Mouse (Mus musculus) stomach, embryonic 15.5 days (tissue): ENCODE results near the gene Zfp593. TPM values are rescaled to one million over a fixed set of nuclear protein-coding genes. Genes with fewer than 3 reads are reported as not detected.

Experiments used
- ATAC-seq: fragments of 200-750 bp; cut with Nextera tagmentation; 2 replicates; pipeline ENCODE4 v1.8.0; 2017; ENCODE audit warnings: low read depth, moderate number of reproducible peaks, moderate TSS enrichment; ENCODE audit not compliant: insufficient read depth, low FRiP score
- H3K27ac ChIP-seq: fragments of 300-500 bp; sonication (generic); 2 replicates; pipeline ENCODE4 v1.5.1; 2015; ENCODE audit warnings: mild to moderate bottlenecking, inconsistent platforms
- H3K27me3 ChIP-seq: fragments of 300-500 bp; sonication (generic); replicated peaks from 2 replicates; pipeline ENCODE4 v1.6.1; 2015; ENCODE audit warnings: inconsistent platforms
- H3K36me3 ChIP-seq: fragments of 300-500 bp; sonication (generic); 2 replicates; pipeline ENCODE4 v1.6.1; 2015; ENCODE audit warnings: inconsistent platforms
- H3K4me1 ChIP-seq: fragments of 300-500 bp; sonication (generic); 2 replicates; pipeline ENCODE4 v1.6.1; 2015; ENCODE audit warnings: inconsistent platforms
- H3K4me2 ChIP-seq: fragments of 300-500 bp; sonication (generic); 2 replicates; pipeline ENCODE4 v1.6.1; 2015; ENCODE audit warnings: mild to moderate bottlenecking, inconsistent platforms
- H3K4me3 ChIP-seq: fragments of 300-500 bp; sonication (generic); replicated peaks from 2 replicates; pipeline ENCODE4 v1.5.1; 2015; ENCODE audit warnings: inconsistent platforms
- H3K9ac ChIP-seq: fragments of 300-500 bp; sonication (generic); 2 replicates; pipeline ENCODE4 v1.6.1; 2015; ENCODE audit warnings: inconsistent platforms
- H3K9me3 ChIP-seq: fragments of 300-500 bp; sonication (generic); 2 replicates; pipeline ENCODE4 v1.6.1; 2016; ENCODE audit warnings: inconsistent platforms
- WGBS: fragments of 180-500 bp; shearing (Covaris S2); methylation state at CpG from one replicate; pipeline ENCODE4 v1.1.7; 2015; 5-methylcytosine and 5-hydroxymethylcytosine counted together
- polyA plus RNA-seq: library from polyadenylated mRNA; unstranded; fragments of >200 nt; fragmentation: Nextera tagmentation; extraction: Ambion mirVana; gene quantifications from 2 replicates; pipeline ENCODE4 v1.2.1, GENCODE M21; 2015

The Zfp593 gene
- polyA plus RNA-seq, result 15.1 and 15.9 TPM in 2 replicates

DNA sequence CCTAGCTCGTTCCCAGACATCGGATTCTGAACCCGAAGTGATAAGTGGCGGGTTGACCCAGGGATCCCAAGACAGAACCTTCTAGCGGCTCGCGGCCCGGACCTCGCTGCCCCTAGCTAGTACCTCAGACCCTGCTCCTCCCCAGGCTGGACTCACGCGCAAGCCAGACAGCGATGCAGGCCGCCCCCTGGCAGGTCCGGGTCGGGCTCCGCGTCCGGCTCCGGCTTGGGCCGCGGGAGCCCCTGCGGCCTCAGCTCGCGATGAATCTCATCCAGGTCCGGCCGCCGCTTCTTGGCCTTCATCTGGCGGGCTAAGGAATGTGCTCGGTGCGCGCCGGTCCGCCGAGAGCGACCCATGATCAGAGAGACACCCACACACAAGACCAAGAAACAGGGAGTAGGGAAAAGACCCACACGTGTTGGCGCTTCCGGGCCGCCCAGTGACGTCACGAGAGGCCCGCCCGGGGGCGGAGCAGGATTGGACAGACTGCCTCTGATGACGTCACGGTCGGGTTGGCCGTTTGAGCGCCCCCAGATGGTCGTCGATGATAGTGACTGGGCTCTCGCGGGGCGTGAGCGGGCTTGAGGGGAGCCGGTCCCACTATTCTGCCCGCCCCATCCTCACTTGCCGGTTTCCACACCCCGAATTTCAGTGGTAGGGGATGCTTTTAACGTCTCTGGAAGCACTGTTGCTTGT lies at the start of gene Zfp593:
TSS of gene Zfp593 (minus strand) at position 445 of the 696 bp plus-strand sequence.
- peak; percentile 79; the same call in 1 of the 2 replicates for ATAC-seq
- no peaks in the 10 kb centered on the region for H3K9me3 ChIP-seq
- H3K4me1 ChIP-seq, result peaks cover 23% of the 10 kb centered on the region
- peak within 1 kb of the TSS; percentile 87 for H3K4me3 ChIP-seq
- H3K36me3 ChIP-seq, result no peaks in the 10 kb centered on the region
- H3K27ac ChIP-seq, result no peak within 1 kb of the TSS
- under 1% methylated on average over 58 of the region's 60 CpGs for WGBS
- peak within 1 kb of the TSS; percentile 77 for H3K9ac ChIP-seq
- peak within 1 kb of the TSS; percentile 93 for H3K4me2 ChIP-seq
- H3K27me3 ChIP-seq, result peaks cover 22% of the 10 kb centered on the region

DNA sequence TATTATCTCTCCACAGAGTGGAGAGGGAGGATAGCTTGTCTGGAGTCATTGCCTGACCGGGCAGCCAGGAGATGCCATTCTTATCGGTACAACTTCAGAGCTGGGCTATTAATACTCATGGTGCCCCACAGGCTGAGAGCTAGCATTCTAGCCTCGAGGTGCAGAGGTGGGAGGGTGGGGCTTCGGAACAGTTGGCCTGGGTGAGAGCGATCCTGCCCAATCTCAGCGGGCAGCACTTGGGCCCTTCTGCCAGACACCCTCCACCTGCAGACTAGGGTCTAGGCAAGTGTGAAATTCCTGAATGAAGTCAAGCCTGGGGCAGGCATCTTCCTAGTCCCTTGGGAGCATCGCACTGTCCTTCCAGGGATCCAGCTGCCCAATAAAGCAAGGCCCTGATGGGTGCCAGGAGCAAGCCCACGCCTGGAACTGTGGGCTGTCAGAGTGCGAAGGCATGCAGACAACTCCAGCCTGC lies 48.3 kb upstream of the Zfp593 start:
- Histone ChIP-seq H3K27ac (no peak overlapping the region), H3K27me3 (0 out of 2 replicates have a peak, but pooled peaks cover 4% of the 10 kb centered on the region), H3K4me1 (0 out of 2 replicates have a peak, but pooled peaks cover 7% of the 10 kb centered on the region), H3K4me3 (no peak overlapping the region), H3K4me2 (no peak overlapping the region), H3K36me3 (no peaks in the 10 kb centered on the region), H3K9ac (no peak overlapping the region), H3K9me3 (no peaks in the 10 kb centered on the region)
- WGBS, result 48% methylated on average over 9 of the region's 9 CpGs
- no peak for ATAC-seq

DNA sequence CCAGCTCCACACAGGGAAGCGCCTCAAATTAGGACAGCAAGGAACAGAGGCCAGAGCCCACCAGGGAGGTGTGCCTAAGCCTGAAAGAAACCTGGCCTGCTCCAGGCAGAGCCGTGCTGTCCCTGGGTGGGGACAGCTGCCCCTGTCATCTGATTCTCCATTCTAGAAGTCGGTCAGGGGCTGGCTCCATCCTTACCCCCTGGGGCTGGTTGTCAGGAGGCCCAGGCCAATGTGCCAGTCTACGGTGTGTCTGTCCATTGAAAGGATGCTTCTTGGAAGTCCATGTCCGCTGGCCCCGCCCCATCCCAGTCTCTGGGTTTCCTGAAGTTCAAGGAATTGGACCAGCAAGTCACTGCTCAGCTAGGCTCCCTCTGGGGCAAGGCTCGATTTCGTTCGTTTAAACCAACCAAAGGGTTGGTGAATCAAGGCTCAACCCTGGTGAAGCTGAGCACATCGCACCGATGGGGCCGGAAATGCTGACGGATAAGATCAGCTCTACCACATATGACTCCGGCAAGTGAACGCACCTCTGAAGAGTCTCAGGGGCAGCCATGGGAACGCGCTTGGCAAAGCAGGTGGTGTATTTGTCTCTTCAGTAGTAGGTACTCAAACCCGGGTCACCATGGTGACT lies 47.8 kb upstream of the Zfp593 start:
- Histone ChIP-seq H3K4me2 (no peak overlapping the region), H3K4me1 (peaks cover 12% of the 10 kb centered on the region), H3K36me3 (no peaks in the 10 kb centered on the region), H3K27ac (no peak overlapping the region), H3K9ac (no peak overlapping the region), H3K27me3 (0 out of 2 replicates have a peak, but pooled peaks cover 4% of the 10 kb centered on the region), H3K9me3 (no peaks in the 10 kb centered on the region), H3K4me3 (no peak overlapping the region)
- 65% methylated on average over 18 of the region's 18 CpGs for WGBS
- ATAC-seq, result no peak

DNA sequence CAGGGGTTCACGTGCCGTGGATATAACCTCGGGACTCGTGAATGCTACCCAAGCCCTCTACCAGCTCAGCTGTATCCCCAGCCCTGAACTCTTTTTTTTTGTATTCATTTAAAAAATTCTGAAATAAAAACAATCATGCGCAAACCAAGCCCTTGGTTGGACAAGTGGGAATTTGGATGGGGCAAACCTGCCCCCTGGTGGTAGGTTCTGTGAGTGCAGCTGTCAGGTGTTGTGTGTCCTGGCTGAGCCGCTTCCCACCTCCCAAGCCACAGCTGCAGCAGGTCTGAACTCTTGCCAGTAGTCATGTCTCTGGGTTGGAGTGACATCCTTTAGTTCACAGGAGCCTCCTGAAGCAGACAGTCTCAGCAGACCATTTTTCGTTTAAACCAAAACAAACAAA lies 46.7 kb upstream of the Zfp593 start:
- Histone ChIP-seq H3K9me3 (no peaks in the 10 kb centered on the region), H3K27ac (no peak overlapping the region), H3K9ac (no peak overlapping the region), H3K27me3 (0 out of 2 replicates have a peak, but pooled peaks cover 4% of the 10 kb centered on the region), H3K36me3 (no peaks in the 10 kb centered on the region), H3K4me1 (peaks cover 14% of the 10 kb centered on the region), H3K4me3 (no peak overlapping the region), H3K4me2 (no peak overlapping the region)
- 17% methylated on average over 7 of the region's 7 CpGs for WGBS
- ATAC-seq, result no peak

DNA sequence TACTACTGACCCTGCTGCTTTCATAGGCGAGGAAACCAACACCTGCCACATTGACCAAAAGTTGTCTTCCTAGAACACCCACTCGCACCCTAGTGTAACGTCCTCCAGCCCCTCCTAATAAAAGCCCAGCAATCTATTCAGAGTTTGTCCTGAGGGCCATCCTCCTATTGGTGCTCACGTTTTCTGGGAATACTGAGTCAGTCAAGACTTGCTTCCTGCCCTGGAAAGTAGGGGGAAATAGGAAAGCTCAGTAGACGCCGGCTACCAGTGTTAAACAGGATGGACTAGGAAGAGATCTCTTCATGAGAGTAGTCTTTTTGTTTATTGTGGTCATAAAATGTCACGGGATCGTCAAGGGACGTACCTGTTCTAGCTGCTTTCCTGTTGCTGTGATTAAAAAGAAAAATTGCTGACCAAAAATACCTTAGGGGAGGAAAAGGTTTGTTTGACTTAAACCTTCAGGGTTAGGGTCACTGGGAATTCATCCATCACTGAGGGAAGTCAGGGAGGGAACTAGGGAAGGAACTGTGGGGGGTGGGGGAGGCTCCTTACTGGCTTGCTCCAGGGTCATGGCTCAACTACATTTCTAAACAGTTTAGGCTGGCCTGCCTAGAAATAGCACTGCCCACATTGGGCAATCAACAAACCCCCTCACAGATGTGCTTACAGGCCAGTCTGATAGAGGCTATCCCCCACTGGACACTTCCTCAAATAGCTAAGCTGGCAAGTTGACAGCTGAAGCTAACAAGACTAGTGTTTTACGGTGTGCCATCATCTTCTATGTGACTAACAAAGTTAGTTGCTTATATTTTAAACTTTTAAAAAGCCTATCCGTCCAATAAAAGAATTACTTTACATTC lies 43.2 kb upstream of the Zfp593 start:
- peaks cover 27% of the 10 kb centered on the region for H3K4me1 ChIP-seq
- H3K27me3 ChIP-seq, result 0 out of 2 replicates have a peak, but pooled peaks cover under 1% of the 10 kb centered on the region
- peak overlapping the region; percentile 99; the same call in 1 of the 2 replicates for H3K9ac ChIP-seq
- peak overlapping the region; percentile 92 for H3K4me3 ChIP-seq
- H3K27ac ChIP-seq, result peak overlapping the region; percentile 100
- peak overlapping the region; percentile 68 for H3K4me2 ChIP-seq
- no peak for ATAC-seq
- WGBS, result 17% methylated on average over 11 of the region's 11 CpGs
- H3K36me3 ChIP-seq, result 0 out of 2 replicates have a peak, but pooled peaks cover 3% of the 10 kb centered on the region
- H3K9me3 ChIP-seq, result no peaks in the 10 kb centered on the region

DNA sequence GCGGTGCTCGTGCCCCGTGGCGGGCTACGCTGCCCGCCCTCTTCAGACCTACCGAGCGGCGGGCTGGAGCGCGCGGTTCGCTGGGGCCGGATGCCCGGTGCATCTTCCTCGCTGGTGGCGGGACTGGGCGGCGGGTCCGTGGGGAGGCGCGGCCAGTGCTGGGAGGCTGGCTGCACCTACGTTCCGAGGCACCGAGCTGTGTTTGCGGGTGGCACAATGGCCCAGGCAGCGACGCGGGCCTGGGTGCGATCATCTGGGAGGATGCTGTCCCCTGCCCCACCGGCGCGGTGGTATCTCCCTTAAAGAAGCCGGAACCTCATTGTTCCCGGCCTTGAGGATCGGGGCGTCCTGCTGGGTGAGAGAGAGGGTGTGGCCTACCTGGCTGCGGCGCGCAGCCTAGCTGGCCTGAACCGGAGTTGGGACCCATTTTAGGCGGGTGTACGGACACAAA lies 42.2 kb upstream of the Zfp593 start, which contains the start of gene Pdik1l:
TSS of gene Pdik1l (minus strand) at position 321 of the 451 bp plus-strand sequence.
- Histone ChIP-seq H3K9ac (peak within 1 kb of the TSS; percentile 99), H3K4me3 (peak within 1 kb of the TSS; percentile 92), H3K9me3 (no peaks in the 10 kb centered on the region), H3K27me3 (no peaks in the 10 kb centered on the region), H3K4me2 (peak within 1 kb of the TSS; percentile 91), H3K27ac (peak within 1 kb of the TSS; percentile 100), H3K4me1 (peaks cover 27% of the 10 kb centered on the region), H3K36me3 (0 out of 2 replicates have a peak, but pooled peaks cover 8% of the 10 kb centered on the region)
- peak; percentile 79 for ATAC-seq
- WGBS, result 0% methylated on average over 40 of the region's 43 CpGs

DNA sequence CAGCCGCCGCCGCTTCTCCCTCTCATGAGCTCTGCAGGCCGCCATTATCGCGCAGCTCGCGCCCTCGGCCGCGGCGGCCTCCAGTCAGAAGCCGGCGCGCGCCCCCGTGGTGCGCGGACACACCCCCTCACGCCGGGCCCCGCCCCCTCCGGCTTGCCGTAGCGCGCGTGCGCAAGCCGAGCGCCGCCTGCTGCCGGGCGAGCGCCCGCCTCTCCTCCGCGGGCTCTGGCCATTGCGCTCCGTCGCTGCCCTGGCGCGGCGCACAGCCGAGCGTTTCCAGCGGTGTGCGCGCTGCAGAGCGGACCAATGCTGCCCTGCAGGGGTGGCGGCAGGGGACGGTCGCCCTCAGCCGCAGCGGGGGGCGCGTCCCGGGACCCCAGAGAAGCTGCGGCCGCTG lies 41.8 kb upstream of the Zfp593 start:
- H3K4me1 ChIP-seq, result peaks cover 27% of the 10 kb centered on the region
- peaks cover 12% of the 10 kb centered on the region for H3K36me3 ChIP-seq
- no peaks in the 10 kb centered on the region for H3K9me3 ChIP-seq
- ATAC-seq, result peak; percentile 93
- H3K27me3 ChIP-seq, result no peaks in the 10 kb centered on the region
- peak overlapping the region; percentile 92 for H3K4me3 ChIP-seq
- H3K4me2 ChIP-seq, result peak overlapping the region; percentile 91
- peak overlapping the region; percentile 99 for H3K9ac ChIP-seq
- under 1% methylated on average over 50 of the region's 59 CpGs for WGBS
- H3K27ac ChIP-seq, result peak overlapping the region; percentile 100

DNA sequence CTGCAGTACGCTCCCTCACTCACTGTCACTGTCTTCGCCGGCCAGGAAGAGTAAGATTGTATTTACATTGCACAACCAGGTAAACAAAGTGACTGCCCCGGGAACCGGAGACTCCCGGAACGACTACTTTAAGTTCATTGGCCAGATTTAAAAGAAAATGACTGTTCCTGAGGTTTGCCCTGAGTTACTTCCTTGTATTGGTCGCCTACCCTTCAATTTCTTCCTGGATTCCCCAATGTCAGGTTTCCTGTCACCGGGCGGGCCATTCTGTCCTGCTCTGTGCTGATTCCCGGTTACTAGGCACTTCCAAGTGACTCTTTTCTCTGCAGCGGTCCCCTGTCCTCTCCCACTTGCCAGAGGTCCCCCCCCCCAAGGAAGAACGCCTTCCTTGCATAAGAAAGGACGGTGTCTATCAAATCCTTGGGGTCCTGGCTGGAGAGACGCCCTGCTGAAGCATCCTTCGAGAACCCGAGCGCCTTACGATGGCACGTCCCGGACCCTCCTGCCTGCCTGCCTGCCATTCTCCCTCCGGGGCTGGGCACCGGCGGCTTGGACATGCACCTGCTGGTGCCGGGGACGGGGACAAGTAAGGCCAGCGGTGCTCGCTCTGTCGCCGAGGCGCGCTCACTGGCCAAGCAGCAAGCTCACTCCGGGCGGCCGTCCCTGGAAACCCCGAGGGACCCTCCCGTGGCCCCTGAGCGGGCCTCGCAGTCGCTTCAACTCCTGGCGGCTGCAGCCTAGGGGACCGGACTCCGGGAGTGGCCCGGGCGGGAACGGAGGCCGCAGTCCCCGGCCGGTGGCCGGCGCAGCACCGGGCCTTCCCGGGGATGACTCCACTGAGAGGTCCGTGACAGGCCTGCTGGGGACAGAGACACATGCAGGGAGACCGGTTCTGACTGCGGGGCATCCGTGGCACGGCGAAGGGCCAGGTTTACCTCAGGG lies 41.1 kb upstream of the Zfp593 start:
- Histone ChIP-seq H3K9me3 (no peaks in the 10 kb centered on the region), H3K4me2 (peak overlapping the region; percentile 91), H3K27me3 (no peaks in the 10 kb centered on the region), H3K9ac (peak overlapping the region; percentile 64), H3K27ac (peak overlapping the region; percentile 83), H3K36me3 (peaks cover 18% of the 10 kb centered on the region), H3K4me3 (peak overlapping the region; percentile 92), H3K4me1 (peaks cover 24% of the 10 kb centered on the region)
- WGBS, result under 1% methylated on average over 59 of the region's 59 CpGs
- ATAC-seq, result peak; percentile 10

DNA sequence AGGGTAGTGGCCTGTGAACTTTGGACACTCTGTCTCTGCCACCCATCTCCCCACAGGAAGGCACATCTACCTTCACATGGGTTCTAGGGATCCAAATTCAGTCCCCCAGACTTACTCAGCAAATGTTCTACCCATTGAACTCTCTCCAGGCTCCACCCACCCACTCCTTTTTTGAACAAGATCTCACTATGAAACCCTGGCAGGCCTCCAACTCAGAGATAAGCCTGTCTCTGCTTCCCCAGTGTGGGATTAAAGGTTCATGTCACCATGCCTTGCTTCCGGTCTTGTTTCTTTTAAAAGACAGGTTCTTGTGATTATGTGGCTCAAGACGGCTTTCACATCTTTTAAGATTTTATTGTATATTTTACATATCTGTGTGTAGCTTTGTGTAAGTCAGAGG lies 39.5 kb upstream of the Zfp593 start:
- Histone ChIP-seq H3K4me1 (peaks cover 24% of the 10 kb centered on the region), H3K9me3 (no peaks in the 10 kb centered on the region), H3K9ac (no peak overlapping the region), H3K4me3 (no peak overlapping the region), H3K4me2 (no peak overlapping the region), H3K27ac (no peak overlapping the region), H3K36me3 (peaks cover 24% of the 10 kb centered on the region), H3K27me3 (no peaks in the 10 kb centered on the region)
- 81% methylated on average over 2 of the region's 2 CpGs for WGBS
- no peak for ATAC-seq

DNA sequence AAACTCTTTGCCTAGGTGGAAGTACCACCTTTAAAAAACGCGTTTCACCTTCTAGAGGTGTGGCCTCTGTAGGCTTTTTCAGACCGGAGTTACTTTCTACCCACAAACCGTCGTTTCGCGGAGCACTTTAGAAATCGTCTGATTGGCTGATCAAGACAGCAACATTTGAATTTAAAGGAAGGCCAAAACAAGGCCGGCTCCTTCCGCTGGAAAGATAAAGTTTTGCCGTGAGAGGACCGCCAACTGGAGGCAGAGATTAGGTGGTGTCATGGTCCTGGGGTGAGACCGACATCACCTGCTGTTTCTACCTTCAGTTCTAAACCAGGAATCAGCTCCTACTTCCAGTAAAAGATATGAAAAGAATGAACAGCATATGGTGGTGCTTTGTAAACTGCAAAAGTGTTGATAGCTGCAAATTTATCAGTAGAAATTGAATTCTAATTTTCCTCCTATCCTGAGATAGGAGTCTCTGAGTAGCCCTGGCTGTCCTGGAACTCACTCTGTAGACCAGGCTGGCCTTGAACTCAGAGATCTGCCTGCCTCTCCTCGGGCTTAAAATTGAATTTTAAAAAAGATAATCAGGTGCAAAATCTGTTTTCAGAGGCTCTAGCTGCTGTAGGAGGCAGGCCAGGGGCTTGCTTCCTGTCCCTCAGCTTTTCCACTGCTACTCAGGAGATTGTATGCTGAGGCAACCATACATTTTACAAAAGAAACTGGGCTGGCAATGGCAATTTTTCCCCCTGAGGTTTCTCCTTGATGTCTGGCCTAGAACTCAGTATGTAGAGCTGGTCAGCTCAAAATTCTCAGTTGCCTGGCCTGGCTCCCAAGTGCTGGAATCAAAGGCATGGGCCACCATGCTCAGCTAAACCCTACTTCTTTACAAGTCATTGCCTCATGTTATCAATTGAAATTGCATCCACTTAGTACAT lies 28.3 kb upstream of the Zfp593 start:
- Histone ChIP-seq H3K4me2 (peak overlapping the region; percentile 46), H3K9ac (no peak overlapping the region), H3K4me1 (0 out of 2 replicates have a peak, but pooled peaks cover 5% of the 10 kb centered on the region), H3K4me3 (peak overlapping the region; percentile 20; the same call in 1 of the 2 replicates), H3K27ac (peak overlapping the region; percentile 57; the same call in 1 of the 2 replicates), H3K36me3 (peaks cover 10% of the 10 kb centered on the region), H3K27me3 (no peaks in the 10 kb centered on the region), H3K9me3 (no peaks in the 10 kb centered on the region)
- 4% methylated on average over 14 of the region's 14 CpGs for WGBS
- ATAC-seq, result peak; percentile 84
